Mouse (Mus musculus) lung, embryonic 15.5 days (tissue): Measurements from ENCODE around the gene Tex30. TPM values are rescaled to one million over a fixed set of nuclear protein-coding genes. Genes with fewer than 3 reads are reported as not detected.

Source experiments
- ATAC-seq: fragments of 200-750 bp; cut with Nextera tagmentation; 2 replicates; pipeline ENCODE4 v1.8.0; 2017; ENCODE audit warnings: moderate number of reproducible peaks, borderline replicate concordance; ENCODE audit not compliant: low FRiP score, low TSS enrichment; ENCODE audit errors: extremely low read depth
- H3K27ac ChIP-seq: fragments of 300-500 bp; sonication (generic); 2 replicates; pipeline ENCODE4 v1.5.1; 2015; ENCODE audit warnings: moderate library complexity, mild to moderate bottlenecking, inconsistent platforms
- H3K27me3 ChIP-seq: fragments of 300-500 bp; sonication (generic); 2 replicates; pipeline ENCODE4 v1.6.1; 2015; ENCODE audit warnings: inconsistent platforms
- H3K36me3 ChIP-seq: fragments of 300-500 bp; sonication (generic); 2 replicates; pipeline ENCODE4 v1.6.1; 2015; ENCODE audit warnings: inconsistent platforms
- H3K4me1 ChIP-seq: fragments of 300-500 bp; sonication (generic); 2 replicates; pipeline ENCODE4 v1.6.1; 2015; ENCODE audit warnings: inconsistent platforms
- H3K4me2 ChIP-seq: fragments of 300-500 bp; sonication (generic); 2 replicates; pipeline ENCODE4 v1.6.1; 2015; ENCODE audit warnings: inconsistent platforms, mild to moderate bottlenecking, moderate library complexity
- H3K4me3 ChIP-seq: fragments of 300-500 bp; sonication (generic); 2 replicates; pipeline ENCODE4 v1.5.1; 2015; ENCODE audit warnings: mild to moderate bottlenecking, inconsistent platforms
- H3K9ac ChIP-seq: fragments of 300-500 bp; sonication (generic); 2 replicates; pipeline ENCODE4 v1.6.1; 2015; ENCODE audit warnings: inconsistent platforms
- H3K9me3 ChIP-seq: fragments of 300-500 bp; sonication (generic); 2 replicates; pipeline ENCODE4 v1.6.1; 2016; ENCODE audit warnings: inconsistent platforms
- WGBS: fragments of 180-500 bp; shearing (Covaris S2); methylation state at CpG from one replicate; pipeline ENCODE4 v1.1.7; 2015; 5-methylcytosine and 5-hydroxymethylcytosine counted together
- polyA plus RNA-seq: library from polyadenylated mRNA; unstranded; fragments of >200 nt; fragmentation: Nextera tagmentation; extraction: Ambion mirVana; gene quantifications from 2 replicates; pipeline ENCODE4 v1.2.1, GENCODE M21; 2015

The Tex30 gene
- polyA plus RNA-seq, 1 experiment from 2014 or later, result 89.0 TPM

GRCm38 (mm10) chr1:44041797-44042554 is 60.3 kb downstream of the Tex30 start:
- WGBS, result 2% methylated on average over 17 of the region's 17 CpGs
- Histone ChIP-seq H3K9me3 (no peaks in the 10 kb centered on the region), H3K36me3 (no peaks in the 10 kb centered on the region), H3K9ac (peak overlapping the region; percentile 36), H3K27me3 (no peaks in the 10 kb centered on the region), H3K4me3 (peak overlapping the region; percentile 43), H3K4me2 (peak overlapping the region; percentile 71), H3K27ac (no peak overlapping the region), H3K4me1 (no peaks in the 10 kb centered on the region)
- ATAC-seq, result peak; percentile 55; the same call in 1 of the 2 replicates

Other genes starting within 250 kb of the Tex30 start
- gene Tpp2, start 168.8 kb downstream of the Tex30 start, polyA plus RNA-seq, result 57.6 and 62.7 TPM in 2 replicates
- 0.28 and 0.35 TPM in 2 replicates for gene Mettl21c, start 82.4 kb downstream of the Tex30 start, polyA plus RNA-seq
- gene Gm8251, start 40.5 kb downstream of the Tex30 start, polyA plus RNA-seq, result 0.14 and 0.15 TPM in 2 replicates
- 60.7 and 62.1 TPM in 2 replicates for gene Kdelc1, start 16.4 kb upstream of the Tex30 start, polyA plus RNA-seq
- gene Bivm, start 16.5 kb upstream of the Tex30 start, polyA plus RNA-seq, result 18.9 and 19.2 TPM in 2 replicates
- gene Ercc5, start 45.3 kb upstream of the Tex30 start, polyA plus RNA-seq, result 21.6 and 24.0 TPM in 2 replicates
- gene Mettl21e, start 116.5 kb upstream of the Tex30 start, polyA plus RNA-seq, result 1.5 TPM in 2 replicates